Mouse (Mus musculus) midbrain, embryonic 15.5 days (tissue): ENCODE data around the gene Mcrip2. TPM values are rescaled to one million over a fixed set of nuclear protein-coding genes. Genes with fewer than 3 reads are reported as not detected.
"Not testable (repeated sequence)": the region's sequence is repeated elsewhere in the genome, so short reads cannot be mapped to it uniquely, and the experiment has no call there.

Source experiments
- ATAC-seq: fragments of 200-750 bp; cut with Nextera tagmentation; replicated peaks from 2 replicates; pipeline ENCODE4 v1.8.0; 2017; ENCODE audit warnings: moderate TSS enrichment
- H3K27ac ChIP-seq: fragments of 300-500 bp; sonication (generic); 2 replicates; pipeline ENCODE4 v1.5.1; 2015; ENCODE audit warnings: mild to moderate bottlenecking, inconsistent platforms
- H3K27me3 ChIP-seq: fragments of 300-500 bp; sonication (generic); replicated peaks from 2 replicates; pipeline ENCODE4 v1.6.1; 2015; ENCODE audit warnings: inconsistent platforms
- H3K36me3 ChIP-seq: fragments of 300-500 bp; sonication (generic); replicated peaks from 2 replicates; pipeline ENCODE4 v1.6.1; 2015; ENCODE audit warnings: inconsistent platforms
- H3K4me1 ChIP-seq: fragments of 300-500 bp; sonication (generic); 2 replicates; pipeline ENCODE4 v1.6.1; 2015; ENCODE audit warnings: inconsistent platforms
- H3K4me2 ChIP-seq: fragments of 300-500 bp; sonication (generic); 2 replicates; pipeline ENCODE4 v1.6.1; 2015; ENCODE audit warnings: inconsistent platforms, mild to moderate bottlenecking, moderate library complexity
- H3K4me3 ChIP-seq: fragments of 300-500 bp; sonication (generic); 2 replicates; pipeline ENCODE4 v1.5.1; 2015; ENCODE audit warnings: mild to moderate bottlenecking, inconsistent platforms
- H3K9ac ChIP-seq: fragments of 300-500 bp; sonication (generic); 2 replicates; pipeline ENCODE4 v1.6.1; 2015; ENCODE audit warnings: mild to moderate bottlenecking, inconsistent platforms
- H3K9me3 ChIP-seq: fragments of 300-500 bp; sonication (generic); 2 replicates; pipeline ENCODE4 v1.6.1; 2016; ENCODE audit warnings: inconsistent platforms
- WGBS: fragments of 180-500 bp; shearing (Covaris S2); methylation state at CpG from one replicate; pipeline ENCODE4 v1.1.7; 2015; ENCODE audit warnings: mixed read lengths; 5-methylcytosine and 5-hydroxymethylcytosine counted together
- polyA plus RNA-seq: library from polyadenylated mRNA; unstranded; fragments of >200 nt; fragmentation: Nextera tagmentation; extraction: Ambion mirVana; gene quantifications from 2 replicates; pipeline ENCODE4 v1.2.1, GENCODE M21; 2015

Mcrip2 gene
- polyA plus RNA-seq, 1 experiment from 2014 or later: 19.8 TPM

GRCm38 (mm10) chr17:25871566-25871965 is 3.0 kb upstream of the Mcrip2 start:
- H3K36me3 ChIP-seq, H3K9me3 ChIP-seq, H3K9ac ChIP-seq, H3K4me2 ChIP-seq, ATAC-seq, H3K4me3 ChIP-seq, H3K27ac ChIP-seq, H3K27me3 ChIP-seq: not testable (repeated sequence)
- peaks cover 29% of the 10 kb centered on the region for H3K4me1 ChIP-seq

- 87% methylated on average over 2 of the region's 2 CpGs for WGBS
- no peak for ATAC-seq
- H3K36me3 ChIP-seq: no peaks in the 10 kb centered on the region
- H3K4me2 ChIP-seq: no peak overlapping the region
- no peaks in the 10 kb centered on the region for H3K27me3 ChIP-seq
- H3K4me1 ChIP-seq: peaks cover 21% of the 10 kb centered on the region
- H3K9me3 ChIP-seq: no peaks in the 10 kb centered on the region
- no peak overlapping the region for H3K4me3 ChIP-seq
- no peak overlapping the region for H3K9ac ChIP-seq
- no peak overlapping the region for H3K27ac ChIP-seq
Measured at GRCm38 (mm10) chr17:25869954-25870353, 1.4 kb upstream of the Mcrip2 start.

GRCm38 (mm10) chr17:25869498-25869897 is 934 bp upstream of the Mcrip2 start:
- no peaks in the 10 kb centered on the region for H3K36me3 ChIP-seq
- ATAC-seq: no peak
- H3K27ac ChIP-seq: no peak overlapping the region
- H3K9me3 ChIP-seq: no peaks in the 10 kb centered on the region
- no peak overlapping the region for H3K4me2 ChIP-seq
- WGBS: 83% methylated on average over 8 of the region's 8 CpGs
- peaks cover 21% of the 10 kb centered on the region for H3K4me1 ChIP-seq
- no peak overlapping the region for H3K9ac ChIP-seq
- no peak overlapping the region for H3K4me3 ChIP-seq
- H3K27me3 ChIP-seq: no peaks in the 10 kb centered on the region

- no peaks in the 10 kb centered on the region for H3K36me3 ChIP-seq
- H3K4me1 ChIP-seq: peaks cover 15% of the 10 kb centered on the region
- H3K27me3 ChIP-seq: no peaks in the 10 kb centered on the region
- H3K4me3 ChIP-seq: peak overlapping the region; percentile 79
- H3K9ac ChIP-seq: peak overlapping the region; percentile 67
- H3K4me2 ChIP-seq: peak overlapping the region; percentile 98
- H3K27ac ChIP-seq: peak overlapping the region; percentile 69; the same call in 1 of the 2 replicates
- 1% methylated on average over 42 of the region's 42 CpGs for WGBS
- peak; percentile 64 for ATAC-seq
- no peaks in the 10 kb centered on the region for H3K9me3 ChIP-seq
Measured at GRCm38 (mm10) chr17:25867836-25868600, 546 bp downstream of the Mcrip2 start.

GRCm38 (mm10) chr17:25867509-25867835 is 1.1 kb downstream of the Mcrip2 start:
- Histone ChIP-seq H3K4me1 (peaks cover 15% of the 10 kb centered on the region), H3K4me3 (peak overlapping the region; percentile 79), H3K36me3 (no peaks in the 10 kb centered on the region), H3K4me2 (peak overlapping the region; percentile 98), H3K9me3 (no peaks in the 10 kb centered on the region), H3K27ac (no peak overlapping the region), H3K27me3 (no peaks in the 10 kb centered on the region), H3K9ac (no peak overlapping the region; the same call in 1 of the 2 replicates)
- 20% methylated on average over 7 of the region's 7 CpGs for WGBS
- ATAC-seq: no peak

GRCm38 (mm10) chr17:25866172-25866571 is 2.4 kb downstream of the Mcrip2 start:
- H3K27ac ChIP-seq: no peak overlapping the region
- no peaks in the 10 kb centered on the region for H3K27me3 ChIP-seq
- no peak overlapping the region for H3K9ac ChIP-seq
- WGBS: 95% methylated on average over 3 of the region's 3 CpGs
- H3K9me3 ChIP-seq: no peaks in the 10 kb centered on the region
- no peak overlapping the region for H3K4me3 ChIP-seq
- H3K36me3 ChIP-seq: no peaks in the 10 kb centered on the region
- H3K4me1 ChIP-seq: peaks cover 22% of the 10 kb centered on the region
- H3K4me2 ChIP-seq: no peak overlapping the region
- ATAC-seq: no peak

- WGBS: 91% methylated on average over 11 of the region's 11 CpGs
- Histone ChIP-seq H3K9me3 (no peaks in the 10 kb centered on the region), H3K4me1 (peaks cover 30% of the 10 kb centered on the region), H3K27me3 (no peaks in the 10 kb centered on the region), H3K36me3 (no peaks in the 10 kb centered on the region), H3K9ac (no peak overlapping the region), H3K27ac (no peak overlapping the region), H3K4me3 (no peak overlapping the region), H3K4me2 (no peak overlapping the region)
- no peak for ATAC-seq
Measured at GRCm38 (mm10) chr17:25865288-25865687, 3.3 kb downstream of the Mcrip2 start.

GRCm38 (mm10) chr17:25864311-25864710 is 4.3 kb downstream of the Mcrip2 start:
- peaks cover 32% of the 10 kb centered on the region for H3K4me1 ChIP-seq
- ATAC-seq: no peak
- H3K9me3 ChIP-seq: no peaks in the 10 kb centered on the region
- no peaks in the 10 kb centered on the region for H3K36me3 ChIP-seq
- no peak overlapping the region for H3K9ac ChIP-seq
- 89% methylated on average over 14 of the region's 14 CpGs for WGBS
- H3K4me3 ChIP-seq: no peak overlapping the region
- no peak overlapping the region for H3K4me2 ChIP-seq
- H3K27me3 ChIP-seq: no peaks in the 10 kb centered on the region
- H3K27ac ChIP-seq: no peak overlapping the region

- no peaks in the 10 kb centered on the region for H3K27me3 ChIP-seq
- H3K36me3 ChIP-seq: no peaks in the 10 kb centered on the region
- no peak overlapping the region for H3K27ac ChIP-seq
- no peaks in the 10 kb centered on the region for H3K9me3 ChIP-seq
- H3K9ac ChIP-seq: no peak overlapping the region
- WGBS: 87% methylated on average over 6 of the region's 6 CpGs
- ATAC-seq: no peak
- no peak overlapping the region for H3K4me2 ChIP-seq
- H3K4me1 ChIP-seq: peaks cover 28% of the 10 kb centered on the region
- no peak overlapping the region for H3K4me3 ChIP-seq
Measured at GRCm38 (mm10) chr17:25863681-25864080, 4.9 kb downstream of the Mcrip2 start.

GRCm38 (mm10) chr17:25861704-25862612 is 6.6 kb downstream of the Mcrip2 start:
- Histone ChIP-seq H3K9me3 (no peaks in the 10 kb centered on the region), H3K4me3 (peak overlapping the region; percentile 63), H3K4me2 (peak overlapping the region; percentile 78), H3K9ac (peak overlapping the region; percentile 75), H3K27me3 (no peaks in the 10 kb centered on the region), H3K36me3 (no peaks in the 10 kb centered on the region), H3K27ac (peak overlapping the region; percentile 83), H3K4me1 (peaks cover 18% of the 10 kb centered on the region)
- peak; percentile 43 for ATAC-seq
- WGBS: 8% methylated on average over 6 of the region's 6 CpGs

GRCm38 (mm10) chr17:25860832-25861703 is 7.5 kb downstream of the Mcrip2 start, which contains the start of gene Wdr90:
Gene Wdr90, minus strand, starts transcription at chr17:25861501.
- no peaks in the 10 kb centered on the region for H3K9me3 ChIP-seq
- no peaks in the 10 kb centered on the region for H3K36me3 ChIP-seq
- peak within 1 kb of the TSS; percentile 63 for H3K4me3 ChIP-seq
- 3% methylated on average over 65 of the region's 65 CpGs for WGBS
- H3K27ac ChIP-seq: peak within 1 kb of the TSS; percentile 83
- no peaks in the 10 kb centered on the region for H3K27me3 ChIP-seq
- H3K4me1 ChIP-seq: peaks cover 18% of the 10 kb centered on the region
- ATAC-seq: peak; percentile 95
- peak within 1 kb of the TSS; percentile 75 for H3K9ac ChIP-seq
- H3K4me2 ChIP-seq: peak within 1 kb of the TSS; percentile 78

- H3K27me3 ChIP-seq: no peaks in the 10 kb centered on the region
- H3K4me1 ChIP-seq: peaks cover 18% of the 10 kb centered on the region
- no peak for ATAC-seq
- no peaks in the 10 kb centered on the region for H3K36me3 ChIP-seq
- 92% methylated on average over 6 of the region's 6 CpGs for WGBS
- 0 out of 2 replicates have a peak overlapping the region, but pooled peaks have one; percentile 63 for H3K4me3 ChIP-seq
- no peak overlapping the region for H3K27ac ChIP-seq
- no peaks in the 10 kb centered on the region for H3K9me3 ChIP-seq
- H3K4me2 ChIP-seq: peak overlapping the region; percentile 78
- no peak overlapping the region for H3K9ac ChIP-seq
Measured at GRCm38 (mm10) chr17:25860229-25860628, 8.3 kb downstream of the Mcrip2 start.
